Mouse (Mus musculus): ENCODE measurements around the gene Ankrd60. TPM values are rescaled to one million over a fixed set of nuclear protein-coding genes. Genes with fewer than 3 reads are reported as not detected.

Ankrd60 gene
- polyA plus RNA-seq, 1 experiment from 2014 or later: not detected

Other genes with a start within 250 kb of the Ankrd60 start
- gene 1700021F07Rik, start 55.8 kb downstream of the Ankrd60 start, polyA plus RNA-seq (2015; fragmentation: Nextera tagmentation; extraction: Ambion mirVana): not detected in 2 replicates
- 40.9 and 41.4 TPM in 2 replicates for gene Rab22a, start 81.4 kb upstream of the Ankrd60 start, polyA plus RNA-seq (2015; fragmentation: Nextera tagmentation; extraction: Ambion mirVana)
- not detected in 2 replicates for gene 1700010B08Rik, start 141.1 kb upstream of the Ankrd60 start, polyA plus RNA-seq (2015; fragmentation: Nextera tagmentation; extraction: Ambion mirVana)
- 15.5 and 16.5 TPM in 2 replicates for gene Vapb, start 159.1 kb upstream of the Ankrd60 start, polyA plus RNA-seq (2015; fragmentation: Nextera tagmentation; extraction: Ambion mirVana)

Measured in embryonic facial prominence, embryonic 15.5 days (tissue).